Mouse (Mus musculus): ENCODE data around the gene Gm20696.

Gene Gm20696

DNA sequence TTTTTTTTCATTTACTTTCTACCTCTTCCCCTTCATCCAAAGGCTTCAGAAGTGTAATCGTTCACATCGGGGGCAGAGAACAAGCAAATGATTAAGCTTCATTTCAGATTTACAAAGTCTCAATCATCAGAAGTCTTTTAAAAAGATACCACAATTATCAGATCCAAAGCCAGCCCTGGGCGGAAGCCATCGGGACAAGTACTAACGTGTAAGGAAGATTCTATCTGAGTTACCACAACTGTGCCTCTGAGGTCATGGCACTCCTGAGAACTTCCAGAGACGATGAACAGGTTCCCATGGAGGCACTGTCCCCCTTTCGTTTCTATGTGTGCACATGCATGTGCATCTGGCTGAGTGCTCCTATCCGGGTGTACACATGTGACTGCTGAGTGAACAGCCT is 413.3 kb downstream of the Gm20696 start:
- ATAC-seq (ENCODE audit: insufficient number of reproducible peaks, low FRiP score, low TSS enrichment), result no peak

DNA sequence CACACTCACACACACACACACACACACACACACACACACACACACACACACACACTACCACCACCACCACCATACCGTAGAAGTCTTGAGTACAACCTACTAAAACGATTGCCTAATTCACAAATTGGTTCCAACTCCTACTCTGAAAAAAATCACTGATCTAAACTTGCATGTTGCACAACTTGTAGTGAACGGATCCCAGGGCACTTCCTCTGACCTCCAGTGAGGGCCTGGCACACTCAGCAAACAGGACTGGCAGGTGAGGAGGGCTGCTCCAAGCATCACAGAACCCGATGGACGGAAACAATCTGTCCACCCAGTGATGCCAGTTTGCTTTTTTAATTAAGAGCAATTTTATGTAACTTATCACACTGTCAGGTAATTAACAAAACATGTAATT is 413.8 kb downstream of the Gm20696 start:
- ATAC-seq (ENCODE audit: insufficient number of reproducible peaks, low FRiP score, low TSS enrichment), result no peak

DNA sequence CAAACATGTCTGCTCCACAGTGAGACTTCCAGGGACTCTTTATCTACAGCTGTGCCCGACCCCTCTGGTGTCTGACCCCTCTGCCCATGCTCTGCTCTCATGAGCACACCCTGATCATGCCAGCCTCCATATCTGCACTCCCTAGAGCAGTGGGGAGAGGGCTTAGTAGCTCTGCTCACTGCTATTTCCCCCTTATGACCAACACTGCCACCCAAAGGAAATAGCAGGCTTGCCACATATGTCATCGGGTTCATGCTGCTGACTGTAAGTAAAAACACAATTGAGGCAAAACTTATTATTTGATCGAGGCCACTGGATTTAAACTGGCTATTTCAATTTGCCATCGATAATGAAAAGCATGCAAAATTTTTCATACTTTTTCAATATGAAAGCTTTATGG is 414.7 kb downstream of the Gm20696 start:
- ATAC-seq (ENCODE audit: insufficient number of reproducible peaks, low FRiP score, low TSS enrichment), result no peak

DNA sequence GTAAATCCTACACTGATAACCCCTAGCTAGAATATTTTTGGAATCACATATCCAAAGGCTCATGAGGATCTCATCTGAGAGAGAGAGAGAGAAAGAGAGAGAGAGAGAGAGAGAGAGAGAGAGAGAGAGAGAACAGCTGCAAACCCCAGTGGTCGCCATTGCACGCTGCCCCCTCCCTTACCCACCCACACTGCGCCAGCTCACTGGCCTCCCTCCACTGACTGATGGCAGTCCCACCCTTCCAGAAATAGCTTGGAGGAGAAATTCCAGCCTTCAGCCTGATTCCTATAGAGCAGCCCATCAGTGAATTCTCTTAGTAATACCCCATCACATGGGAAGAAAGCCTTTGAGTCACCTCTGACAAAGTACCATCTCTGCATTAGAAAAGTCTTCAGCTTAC is 415.4 kb downstream of the Gm20696 start:
- ATAC-seq (ENCODE audit: insufficient number of reproducible peaks, low FRiP score, low TSS enrichment), result no peak

DNA sequence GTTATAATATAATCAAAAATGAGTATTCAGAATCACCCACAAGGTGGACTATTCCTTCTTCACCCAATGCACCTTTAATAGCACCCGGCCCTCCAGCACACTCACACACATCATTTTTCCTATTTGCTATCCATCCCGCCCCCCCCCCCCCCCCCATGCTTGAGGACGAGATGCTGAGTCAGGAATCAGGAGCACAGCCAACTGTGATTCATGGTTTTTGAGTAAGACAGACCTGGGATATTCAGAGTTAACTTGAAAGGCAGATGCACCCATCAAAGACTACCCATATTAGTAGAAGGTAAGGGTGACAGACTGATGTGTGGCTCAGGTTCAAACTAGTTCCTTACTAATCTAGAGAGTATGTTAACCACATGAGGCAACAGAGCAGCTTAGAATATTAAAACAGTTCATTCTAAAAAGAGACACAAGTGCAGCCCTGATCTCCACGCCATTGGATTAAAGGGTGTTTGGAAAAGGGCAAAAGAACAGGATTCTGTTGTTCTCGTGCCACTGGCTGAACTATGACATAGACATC is 417.0 kb downstream of the Gm20696 start:
- ATAC-seq (ENCODE audit: insufficient number of reproducible peaks, low FRiP score, low TSS enrichment), result no peak

DNA sequence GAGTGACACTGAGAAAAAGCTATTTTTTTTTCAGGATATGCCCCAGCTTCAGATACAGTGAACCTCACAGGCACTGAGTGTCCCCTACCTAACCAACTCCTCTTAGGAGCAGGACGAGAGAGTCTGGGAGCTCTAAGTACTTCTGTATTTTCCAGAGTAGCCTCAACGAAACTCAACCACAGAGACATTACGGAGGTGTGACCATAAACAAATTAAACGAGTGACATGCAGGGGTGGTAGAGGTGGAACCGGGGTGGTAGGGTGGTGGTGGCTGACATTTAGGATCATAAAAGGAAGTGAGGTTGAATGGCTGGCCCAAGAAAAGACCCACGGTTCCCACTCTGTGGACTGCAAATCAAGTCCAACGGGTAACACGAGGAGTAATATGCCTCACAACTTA is 418.2 kb downstream of the Gm20696 start:
- no peak for ATAC-seq (ENCODE audit: insufficient number of reproducible peaks, low FRiP score, low TSS enrichment)

DNA sequence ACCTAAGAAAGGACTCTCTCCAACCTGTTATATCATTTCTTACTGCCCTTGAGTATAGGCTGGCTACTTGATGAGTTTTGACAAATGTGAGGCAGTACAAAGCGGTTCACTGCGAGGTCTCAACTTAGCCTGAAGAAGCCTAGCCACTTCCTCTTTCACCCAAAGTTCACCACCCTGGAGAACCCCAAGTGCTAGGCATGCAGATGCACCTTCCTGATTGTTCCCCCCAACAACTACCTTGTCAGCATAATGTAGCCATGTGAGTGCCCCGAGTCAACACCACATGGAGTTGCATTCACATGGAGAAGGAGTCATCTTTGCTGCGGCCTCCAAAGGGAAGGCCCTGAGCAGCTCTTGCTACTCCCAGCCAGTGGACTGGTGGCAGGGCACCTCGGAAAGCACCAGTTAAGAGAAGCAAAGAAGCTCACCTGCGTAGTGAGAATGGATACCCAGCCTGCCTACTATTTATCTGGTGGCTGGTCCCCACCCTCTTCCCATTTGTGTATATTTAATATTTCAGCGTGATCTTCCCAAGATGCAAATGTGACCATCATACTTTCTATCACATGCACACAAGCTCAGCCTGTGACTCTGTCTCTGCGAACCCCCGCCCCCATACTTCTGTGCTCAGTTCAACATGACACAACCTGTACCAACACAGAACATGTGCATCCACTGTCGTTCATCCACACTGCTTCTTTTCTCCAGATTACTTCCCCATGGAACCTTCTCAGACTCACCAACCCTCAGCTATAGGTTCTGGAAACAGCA is 424.8 kb downstream of the Gm20696 start:
- ATAC-seq (ENCODE audit: insufficient number of reproducible peaks, low FRiP score, low TSS enrichment), result no peak

DNA sequence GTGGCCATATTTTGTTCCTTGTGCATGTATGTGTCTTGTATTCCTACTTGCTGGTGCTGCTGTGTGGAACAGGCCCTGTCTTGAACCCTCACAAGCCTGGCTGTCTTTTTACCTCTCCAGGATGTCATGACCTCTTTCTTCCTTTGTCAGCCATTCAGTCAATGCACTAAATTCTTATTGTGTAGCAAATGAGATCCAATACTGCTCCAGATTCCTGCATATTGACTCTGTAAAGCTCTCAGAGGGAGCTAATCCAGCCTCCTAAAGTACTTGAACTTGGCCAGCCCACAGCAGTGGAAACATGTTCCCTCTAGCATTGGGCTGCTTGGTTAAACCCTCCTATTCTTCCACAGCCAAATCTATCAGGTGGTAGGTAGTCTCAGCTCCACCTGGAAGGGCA is 425.8 kb downstream of the Gm20696 start:
- no peak for ATAC-seq (ENCODE audit: insufficient number of reproducible peaks, low FRiP score, low TSS enrichment)

DNA sequence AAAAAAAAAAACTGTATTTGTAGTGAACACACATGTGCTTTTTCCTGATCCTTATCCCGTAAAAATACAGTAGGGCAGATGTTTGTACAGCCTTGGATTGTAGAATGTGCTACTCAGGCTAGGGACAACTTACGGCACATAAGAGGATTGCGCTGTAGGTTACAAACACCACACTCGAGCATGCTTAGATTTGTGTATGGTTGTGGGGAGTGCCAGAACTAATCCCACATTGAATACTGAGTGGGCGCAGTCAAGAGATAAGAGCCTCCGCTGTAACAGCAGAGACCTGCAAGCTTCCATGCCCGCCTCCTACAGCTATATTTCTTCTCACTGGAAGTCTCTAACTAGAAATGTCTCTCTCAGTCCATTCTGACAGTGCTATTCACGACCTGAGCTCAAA is 431.0 kb downstream of the Gm20696 start:
- ATAC-seq (ENCODE audit: insufficient number of reproducible peaks, low FRiP score, low TSS enrichment), result no peak

DNA sequence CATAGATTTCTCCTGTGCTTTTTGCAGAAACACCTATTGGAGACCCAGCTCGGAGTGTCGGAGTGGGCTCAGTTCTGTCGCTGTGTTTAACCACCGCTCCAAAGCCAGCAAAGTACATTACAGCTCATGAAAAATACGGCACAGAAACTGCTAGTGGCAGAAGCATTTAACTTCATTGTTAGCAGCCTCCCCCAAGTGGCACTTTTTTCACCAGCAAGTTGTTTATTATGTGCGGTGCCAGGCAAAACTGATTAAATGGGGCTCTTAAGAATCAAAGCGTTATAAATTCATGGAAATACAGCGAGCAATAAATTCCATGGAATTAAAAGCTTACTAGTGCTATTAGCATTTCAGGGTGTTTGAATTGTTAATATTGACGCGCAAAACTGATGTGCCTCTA is 433.2 kb downstream of the Gm20696 start:
- no peak for ATAC-seq (ENCODE audit: insufficient number of reproducible peaks, low FRiP score, low TSS enrichment)

DNA sequence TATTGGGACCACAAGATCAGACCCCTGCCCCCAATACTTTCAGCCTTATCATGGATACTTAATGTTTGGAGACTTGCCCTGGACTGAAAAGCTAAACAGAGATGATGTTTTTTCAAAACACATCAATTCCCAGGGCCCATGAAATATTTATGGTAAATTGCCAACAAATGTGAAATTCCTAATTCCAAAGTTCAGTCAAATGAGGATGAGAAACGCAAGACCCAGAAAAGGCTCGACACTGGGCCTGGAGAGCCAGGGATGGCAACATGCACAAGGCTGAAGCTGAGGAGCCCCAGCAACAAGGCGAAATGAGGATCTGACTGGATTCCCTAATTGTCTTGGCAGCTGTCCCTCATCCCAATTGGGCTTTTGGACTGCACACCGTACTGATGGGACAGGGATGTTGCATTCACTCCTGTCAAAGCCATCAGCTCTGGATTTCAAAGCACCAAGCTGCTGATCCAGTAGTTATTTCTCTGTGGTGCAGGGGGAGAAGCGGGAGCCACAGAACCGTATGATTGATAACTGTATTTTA is 438.2 kb downstream of the Gm20696 start:
- no peak for ATAC-seq (ENCODE audit: insufficient number of reproducible peaks, low FRiP score, low TSS enrichment)

DNA sequence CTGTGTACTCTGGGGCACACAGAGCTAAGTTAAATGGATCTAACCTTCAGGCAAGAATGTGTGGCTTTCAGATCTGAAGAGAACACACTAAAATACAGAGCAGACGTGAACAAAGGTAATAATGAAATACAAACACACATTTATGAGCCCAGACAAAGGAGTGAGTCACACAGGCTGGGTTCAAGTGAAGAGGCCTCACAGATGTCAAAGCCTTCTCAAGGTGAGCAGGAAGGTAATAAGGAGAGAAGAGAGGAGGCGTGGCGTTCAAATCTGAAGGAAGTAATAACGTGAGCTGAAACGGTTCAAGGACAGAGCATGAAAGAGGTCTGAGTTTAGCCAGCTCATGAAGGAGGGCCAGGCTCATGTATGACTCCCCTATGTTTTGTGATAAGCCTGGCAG is 445.4 kb downstream of the Gm20696 start:
- no peak for ATAC-seq (ENCODE audit: insufficient number of reproducible peaks, low FRiP score, low TSS enrichment)

DNA sequence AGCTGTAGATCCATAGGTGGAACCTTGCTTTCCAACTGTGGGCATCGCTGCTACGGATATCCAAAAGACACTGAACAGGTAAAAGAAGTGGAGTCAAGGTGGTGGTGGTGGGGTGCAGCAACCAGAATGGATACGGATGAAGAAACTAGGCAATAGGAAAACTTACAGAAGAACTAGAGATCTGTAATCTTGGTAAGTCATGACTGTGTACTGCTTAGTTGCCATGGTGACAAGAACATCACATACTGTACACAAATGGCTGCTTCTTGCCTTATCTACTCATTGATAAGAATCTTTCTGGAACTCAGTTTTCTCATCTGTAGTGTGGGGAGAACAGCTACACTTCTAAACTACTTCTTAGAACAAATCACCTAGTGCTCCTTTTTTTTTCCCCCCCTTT is 446.1 kb downstream of the Gm20696 start:
- no peak for ATAC-seq (ENCODE audit: insufficient number of reproducible peaks, low FRiP score, low TSS enrichment)

DNA sequence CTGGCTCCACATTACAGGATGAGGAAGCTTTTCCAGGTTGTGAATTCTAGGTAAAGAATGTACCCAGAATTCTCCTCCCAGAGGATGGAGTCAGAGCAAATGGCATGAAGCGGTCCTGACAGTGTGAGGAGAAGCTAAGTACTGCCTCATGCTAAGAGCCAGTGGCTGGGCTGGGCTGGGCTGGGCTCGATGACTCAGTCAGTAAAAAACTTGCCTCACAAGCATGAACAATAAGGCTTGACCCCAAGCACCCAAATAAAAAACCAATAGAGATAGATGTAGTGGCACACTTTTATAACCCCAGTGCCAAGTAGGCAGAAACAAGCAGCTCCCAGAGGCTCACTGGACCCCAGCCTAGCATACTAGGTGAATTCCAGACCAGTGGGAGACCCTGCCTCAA is 448.8 kb downstream of the Gm20696 start:
- ATAC-seq (ENCODE audit: insufficient number of reproducible peaks, low FRiP score, low TSS enrichment), result no peak

DNA sequence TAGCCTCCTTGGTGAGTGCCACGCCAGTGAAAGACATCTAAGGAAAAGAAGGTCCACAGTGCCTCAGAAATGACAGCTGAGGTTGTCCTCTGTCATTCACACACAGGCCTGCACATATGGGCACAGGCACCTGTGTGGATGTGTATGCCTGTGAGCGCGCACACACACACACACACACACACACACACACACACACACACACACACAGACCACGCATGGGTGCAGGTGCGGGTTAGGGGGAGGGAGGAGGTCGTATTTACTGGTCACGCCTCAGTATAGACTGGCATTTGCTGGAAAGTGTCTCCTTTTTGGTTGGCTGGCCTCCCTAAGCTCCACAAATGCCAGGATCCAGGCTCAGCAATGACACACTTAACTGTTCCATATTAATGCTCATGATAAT is 449.4 kb downstream of the Gm20696 start:
- ATAC-seq (ENCODE audit: insufficient number of reproducible peaks, low FRiP score, low TSS enrichment), result no peak

DNA sequence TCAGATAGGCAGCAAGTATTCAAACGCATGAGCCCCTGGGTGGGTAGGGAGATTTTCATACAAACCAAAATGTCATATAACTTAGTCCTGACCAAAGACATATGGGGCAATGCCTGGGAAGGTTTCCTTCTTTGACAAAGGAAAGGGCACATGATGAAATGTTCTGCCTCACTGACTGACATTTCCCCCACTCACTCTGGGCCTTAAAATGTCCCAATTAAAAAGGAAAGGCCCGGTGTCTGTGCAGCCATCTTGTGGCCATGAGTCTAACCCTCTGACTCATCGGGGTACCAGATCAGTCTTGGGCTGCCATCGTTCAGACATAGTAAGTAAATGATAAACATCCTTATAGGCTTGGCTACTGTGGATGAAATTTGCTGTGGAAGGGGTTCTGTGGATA is 454.1 kb downstream of the Gm20696 start:
- no peak for ATAC-seq (ENCODE audit: insufficient number of reproducible peaks, low FRiP score, low TSS enrichment)

DNA sequence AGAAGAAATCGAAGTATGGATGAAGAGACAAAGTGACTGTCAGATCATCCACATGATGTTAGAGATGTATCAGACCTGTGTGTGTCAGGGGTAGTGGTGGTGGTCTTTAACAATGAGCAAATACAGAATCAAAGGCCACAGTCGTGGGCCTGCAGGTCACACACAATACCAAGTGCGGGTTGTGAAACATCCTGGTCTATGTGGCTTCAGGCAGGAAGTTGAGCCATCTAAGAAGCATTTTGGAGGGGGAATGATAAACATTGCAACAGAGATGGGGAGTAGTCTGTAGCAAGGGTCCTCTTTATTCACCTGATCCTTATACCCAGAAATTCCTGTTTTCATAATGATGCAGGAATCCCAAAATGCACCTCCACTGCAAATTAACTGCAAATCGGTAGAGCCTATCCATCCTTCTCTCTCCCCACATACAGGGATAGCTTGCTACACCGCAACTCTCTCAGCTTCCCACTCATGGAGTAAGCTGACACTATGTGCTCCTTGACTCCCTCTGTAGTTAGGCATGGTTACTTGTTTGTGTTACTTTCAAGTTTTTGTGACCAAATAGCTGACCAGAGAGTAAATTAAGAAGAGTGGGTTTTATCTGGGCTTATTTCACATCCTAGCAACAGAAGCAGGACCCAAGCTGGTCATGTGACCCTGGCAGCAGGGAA is 454.8 kb downstream of the Gm20696 start:
- no peak for ATAC-seq (ENCODE audit: insufficient number of reproducible peaks, low FRiP score, low TSS enrichment)

DNA sequence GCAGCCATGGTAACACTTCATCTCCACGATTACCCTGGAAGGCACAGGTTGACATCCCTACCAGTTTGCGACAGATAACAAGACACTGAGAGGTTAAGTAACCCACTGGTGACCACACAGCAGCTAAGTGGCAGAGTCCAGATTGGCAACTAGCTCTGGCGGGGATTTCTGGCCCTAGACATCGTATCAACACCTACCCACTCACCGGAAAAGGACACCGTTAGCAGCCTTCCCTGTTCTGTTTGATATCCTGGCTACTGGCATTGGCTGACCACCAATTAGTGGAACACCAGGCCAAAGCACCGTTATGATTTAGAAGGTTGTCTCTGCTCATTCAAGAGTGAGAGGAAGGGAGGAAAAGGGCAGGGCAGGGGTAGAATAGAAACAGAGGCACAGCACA is 456.4 kb downstream of the Gm20696 start:
- no peak for ATAC-seq (ENCODE audit: insufficient number of reproducible peaks, low FRiP score, low TSS enrichment)
